Mouse (Mus musculus): ENCODE results near the gene Toporsl. TPM values are rescaled to one million over a fixed set of nuclear protein-coding genes. Genes with fewer than 3 reads are reported as not detected.

The Toporsl gene
- not detected for total RNA-seq (2023)

DNA sequence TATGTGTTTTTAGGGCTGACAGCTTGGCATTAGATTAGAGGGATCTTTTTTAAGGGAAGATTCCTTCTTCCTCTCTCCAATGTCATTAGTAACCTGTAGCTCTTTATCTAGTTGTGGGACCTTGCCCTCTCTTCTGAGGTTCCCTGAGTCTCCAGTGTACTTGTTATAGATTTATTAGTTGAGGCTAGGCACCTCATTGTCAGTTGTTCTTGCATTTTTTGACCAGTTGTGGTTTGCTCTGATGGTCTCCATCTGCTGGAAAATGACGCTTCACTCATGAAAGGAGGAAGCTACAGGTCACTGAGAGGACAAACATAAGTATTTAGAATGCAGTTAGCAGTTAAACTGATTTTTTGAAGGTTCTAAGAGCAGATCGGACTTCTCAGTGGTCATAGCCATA lies at the start of gene Toporsl:
Gene Toporsl (plus strand): TSS at position 348 of the 400 bp plus-strand sequence.

Other genes starting within 250 kb of the Toporsl start
- 10 to 100 TPM; 49.3 to 62.4 TPM for gene Smc2, start 157.0 kb upstream of the Toporsl start, total RNA-seq (2023)
- not detected for gene Vma21-ps, start 99.0 kb upstream of the Toporsl start, total RNA-seq (2023)
- not detected for gene Olfr275, start 218.3 kb downstream of the Toporsl start, total RNA-seq (2023)

All from neutrophil, adult 83 days (primary cell).